In the genomic region with DNA sequence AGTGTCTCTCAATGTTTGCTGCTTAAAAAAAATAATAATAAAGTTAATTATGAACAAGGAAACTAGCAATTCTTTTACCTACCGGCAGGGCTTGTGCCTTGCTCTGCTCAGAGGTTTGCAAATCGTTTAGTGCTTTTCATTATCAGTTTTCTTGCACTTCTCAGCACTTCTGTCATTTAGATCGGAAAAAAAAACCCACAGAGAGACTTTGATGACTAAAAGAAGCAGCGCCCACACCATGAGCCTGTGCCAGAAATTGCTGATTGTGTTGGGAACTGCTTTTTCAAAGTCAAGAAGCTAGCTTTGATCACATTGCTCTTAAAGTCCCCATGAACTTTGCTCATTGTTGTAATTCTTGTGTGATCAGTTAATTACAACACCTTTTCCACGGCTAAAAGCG, we compare ENCODE assay signal across 26 mouse cellular contexts.
DNase-seq lines count a peak whose midpoint lies in the region; ATAC-seq and TF ChIP-seq lines count a peak whose summit lies in the region.
"Had no signal": no experiment of that assay in that cellular context is flagged by ENCODE, and none has a peak within 500 bp of the region (broad histone marks: within the 10 kb centered on the region; RNA-seq: fewer than 3 reads in every experiment).

No protein-coding gene starts in this region.

- no peak overlapping the region for H3K4me3 ChIP-seq in layer of hippocampus, adult 2 months
- H3K4me3 ChIP-seq: embryonic facial prominence, embryonic 12.5 days; forebrain, embryonic 12.5 days; hindbrain, embryonic 10.5 days; kidney, embryonic 15.5 days; neural tube, embryonic 15.5 days had no signal

- DNase-seq in layer of hippocampus, adult 2 months (ENCODE audit: low spot score in 2 of 2), result peak; percentile 39 to 60
- DNase-seq in layer of hippocampus, adult 9-10 months (ENCODE audit: low spot score), result no peak
- DNase-seq in right cerebral cortex, adult 2 months (ENCODE audit: low spot score in 2 of 2), result peak; percentile 63 to 71
- DNase-seq in right cerebral cortex, postnatal 14 days, result no peak
- peak; percentile 74 for DNase-seq in telencephalon, adult 2 months (ENCODE audit: low read depth, low spot score)
- DNase-seq in cerebellum, adult 18-20 months, result no peak
- DNase-seq: adrenal gland, postnatal 36 days; B cell, adult 2 months; cerebellum, adult 11-12 months; cerebellum, postnatal 14 days; gastrocnemius, postnatal 14 days; heart, adult 11 months; kidney, postnatal 36 days; right cerebral cortex, postnatal 25 days; spleen, adult 18-20 months; thymus, postnatal 4 days had no signal

- H3K27ac ChIP-seq in layer of hippocampus, adult 2 months, result peak overlapping the region; percentile 73
- H3K27ac ChIP-seq: embryonic facial prominence, embryonic 12.5 days; forebrain, embryonic 12.5 days; hindbrain, embryonic 10.5 days; kidney, embryonic 15.5 days; macrophage; neural tube, embryonic 15.5 days had no signal

- peak; percentile 73 for ATAC-seq in activated CD4-positive, CD25-positive, alpha-beta regulatory T cell, adult 4 months
- ATAC-seq: hindbrain, embryonic 16.5 days; intestine, postnatal 0 days; midbrain, embryonic 16.5 days had no signal

- TF ChIP-seq CTCF in layer of hippocampus, adult 2 months (conservative IDR thresholded peaks at IDR 0.05), result peak; percentile 68

Comparison
In these comparisons a context has a peak if more than half of its experiments do, and no peak if none do; other contexts are left out.
1. DNase-seq: peak in layer of hippocampus, adult 2 months (2 of 2), right cerebral cortex, adult 2 months (2 of 2) and telencephalon, adult 2 months (single experiment); none in layer of hippocampus, adult 9-10 months (single experiment), right cerebral cortex, postnatal 14 days (single experiment) and cerebellum, adult 18-20 months (0 of 2).